Mouse (Mus musculus) CH12.LX (cell line): ENCODE results near the gene Cdk15.

ENCODE experiments used
- BHLHE40 ChIP-seq: IDR thresholded peaks from 2 replicates; pipeline ENCODE4 v1.6.1; 2011; ENCODE audit warnings: mild to moderate bottlenecking, low read depth, low read length, improper control_type of control experiment
- CTCF ChIP-seq, 2 experiments: IDR thresholded peaks in 1 of 2; conservative IDR thresholded peaks in 1 of 2; 2 replicates each; pipeline ENCODE4 v1.5.1; 2011 to 2012; ENCODE audit warnings: low read depth in 2 of 2, low read length in 2 of 2, improper control_type of control experiment in 1 of 2, inconsistent platforms in 1 of 2, mild to moderate bottlenecking in 1 of 2, moderate library complexity in 1 of 2
- MEF2A ChIP-seq: IDR thresholded peaks from 2 replicates; pipeline ENCODE4 v1.6.1; 2014; ENCODE audit warnings: low read depth, mild to moderate bottlenecking, inconsistent platforms, low read length, improper control_type of control experiment, borderline replicate concordance
- POLR2A ChIP-seq: IDR thresholded peaks from 2 replicates; pipeline ENCODE4 v1.6.1; 2011; ENCODE audit warnings: low read depth, mild to moderate bottlenecking, improper control_type of control experiment, low read length
- ZC3H11A ChIP-seq: IDR thresholded peaks from 2 replicates; pipeline ENCODE4 v1.6.1; 2012; ENCODE audit warnings: low read depth, mild to moderate bottlenecking, inconsistent platforms, low read length, improper control_type of control experiment

DNA sequence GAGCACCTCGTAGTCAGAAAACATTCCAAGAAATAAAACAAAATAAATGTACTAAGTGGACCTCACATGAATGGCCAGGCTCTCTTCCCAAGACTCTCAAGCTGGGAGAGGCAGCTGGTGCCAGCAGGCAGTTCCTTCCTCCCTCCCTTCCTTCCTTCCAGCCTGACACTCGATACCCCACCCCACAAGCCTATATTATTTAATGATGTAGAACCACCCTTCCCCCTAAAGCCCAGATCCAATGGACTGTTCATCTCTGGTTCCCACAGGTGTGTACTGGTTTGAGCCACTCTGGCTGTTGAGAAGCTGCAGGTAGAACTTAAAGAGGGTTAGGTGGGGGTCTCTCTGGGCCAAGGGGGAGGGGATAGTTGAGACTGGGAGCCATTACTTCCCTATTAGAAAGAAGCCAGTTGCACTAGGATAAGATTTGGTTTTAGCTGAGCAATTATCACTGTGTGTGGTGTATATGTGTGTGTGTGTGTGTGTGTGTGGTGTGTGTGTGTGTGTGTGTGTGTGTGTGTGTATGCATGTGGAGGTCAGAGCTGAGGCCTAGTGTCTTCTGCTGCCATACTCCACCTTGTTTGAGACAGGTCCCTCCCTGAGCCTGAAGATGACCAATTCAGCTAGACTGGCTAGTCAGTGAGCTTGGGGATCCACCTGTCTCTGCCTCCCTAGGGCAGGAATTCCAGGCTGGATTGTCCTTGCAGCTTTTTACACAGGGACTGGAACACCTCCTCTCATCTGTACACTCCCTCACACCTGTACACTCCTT, 143.0 kb downstream of the Cdk15 start:
- TF ChIP-seq POLR2A (no peak), CTCF (conservative IDR thresholded peaks at IDR 0.05 in 1 of 2, IDR thresholded peaks at IDR 0.05 in 1 of 2; ENCODE audit: low read depth in 2 of 2, low read length in 2 of 2) (no peak), BHLHE40 (no peak), ZC3H11A (no peak), MEF2A (no peak)
